Mouse (Mus musculus) myocyte (in vitro differentiated cells): ENCODE data around the gene Gm45717. TPM values are rescaled to one million over a fixed set of nuclear protein-coding genes. Genes with fewer than 3 reads are reported as not detected.

Source experiments
- H3K27me3 ChIP-seq: one replicate; pipeline ENCODE4 v1.6.1; 2011; ENCODE audit not compliant: control insufficient read depth, insufficient read depth, insufficient read length
- H3K36me3 ChIP-seq: one replicate; pipeline ENCODE4 v1.6.1; 2011; ENCODE audit not compliant: control insufficient read depth, insufficient read depth
- H3K4me2 ChIP-seq: one replicate; pipeline ENCODE4 v1.6.1; 2011; ENCODE audit warnings: low read depth, control low read depth
- H3K4me3 ChIP-seq: one replicate; pipeline ENCODE4 v1.5.1; 2011; ENCODE audit warnings: mild to moderate bottlenecking, control low read depth, moderate library complexity
- H3K79me2 ChIP-seq: one replicate; pipeline ENCODE4 v1.6.1; 2011; ENCODE audit not compliant: control insufficient read depth, insufficient read depth
- H3ac ChIP-seq: one replicate; pipeline ENCODE4 v1.6.1; 2011; ENCODE audit not compliant: control insufficient read depth, insufficient read length
- CEBPB ChIP-seq: IDR thresholded peaks from 2 replicates; pipeline ENCODE4 v1.6.1; 2011; ENCODE audit warnings: mild to moderate bottlenecking, moderate library complexity; ENCODE audit not compliant: poor library complexity, insufficient read depth, severe bottlenecking
- E2F4 ChIP-seq: IDR thresholded peaks from one replicate; pipeline ENCODE4 v1.6.1; 2011; ENCODE audit warnings: mild to moderate bottlenecking, control low read depth, moderate library complexity; ENCODE audit not compliant: insufficient read depth
- MAX ChIP-seq: IDR thresholded peaks from one replicate; pipeline ENCODE4 v1.6.1; 2011; ENCODE audit warnings: low read depth, mild to moderate bottlenecking, control low read depth
- MYOD1 ChIP-seq, 3 experiments: IDR thresholded peaks; one replicate each; pipeline ENCODE4 v1.6.1; 2011; ENCODE audit warnings: control low read depth in 2 of 3, low read depth in 2 of 3, mild to moderate bottlenecking in 2 of 3, moderate library complexity in 1 of 3; ENCODE audit not compliant: insufficient read length in 2 of 3, control insufficient read depth in 1 of 3
- MYOG ChIP-seq, 3 experiments: IDR thresholded peaks; one replicate each; pipeline ENCODE4 v1.6.1; 2011; ENCODE audit warnings: control low read depth in 2 of 3, low read depth in 2 of 3, mild to moderate bottlenecking in 2 of 3; ENCODE audit not compliant: insufficient read length in 2 of 3, control insufficient read depth in 1 of 3, insufficient read depth in 1 of 3
- POLR2A ChIP-seq: IDR thresholded peaks from one replicate; pipeline ENCODE4 v1.6.1; 2011; ENCODE audit warnings: low read depth, mild to moderate bottlenecking, control low read depth, moderate library complexity; ENCODE audit not compliant: insufficient read length
- POLR2AphosphoS2 ChIP-seq: IDR thresholded peaks from one replicate; pipeline ENCODE4 v1.6.1; 2011; ENCODE audit warnings: low read depth, control low read depth; ENCODE audit not compliant: insufficient read length
- REST ChIP-seq: IDR thresholded peaks from one replicate; pipeline ENCODE4 v1.6.1; 2011; ENCODE audit warnings: mild to moderate bottlenecking, control low read depth, moderate library complexity; ENCODE audit not compliant: insufficient read depth, insufficient read length
- SRF ChIP-seq: IDR thresholded peaks from one replicate; pipeline ENCODE4 v1.6.1; 2011; ENCODE audit warnings: low read depth; ENCODE audit not compliant: control insufficient read depth, insufficient read length
- TCF12 ChIP-seq: IDR thresholded peaks from one replicate; pipeline ENCODE4 v1.6.1; 2011; ENCODE audit warnings: mild to moderate bottlenecking, control low read depth; ENCODE audit not compliant: poor library complexity, insufficient read depth, severe bottlenecking
- TCF3 ChIP-seq: IDR thresholded peaks from one replicate; pipeline ENCODE4 v1.6.1; 2011; ENCODE audit warnings: low read depth, control low read depth; ENCODE audit not compliant: insufficient read length
- USF1 ChIP-seq: IDR thresholded peaks from one replicate; pipeline ENCODE4 v1.6.1; 2011; ENCODE audit warnings: low read depth, mild to moderate bottlenecking, control low read depth, moderate library complexity
- polyA plus RNA-seq: library from polyadenylated mRNA; unstranded; fragments of >200 nt; fragmentation: generic; extraction: Trizol; gene quantifications from one replicate; pipeline ENCODE4 v1.2.1, GENCODE M21; 2012; ENCODE audit warnings: missing spikeins

Gm45717 gene
- polyA plus RNA-seq, 1 experiment: 0.12 TPM

- Histone ChIP-seq H3K27me3 (no peaks in the 10 kb centered on the region), H3K36me3 (no peaks in the 10 kb centered on the region), H3K4me2 (no peak overlapping the region), H3K4me3 (no peak overlapping the region), H3ac (no peak overlapping the region), H3K79me2 (no peaks in the 10 kb centered on the region)
- no peak for TF ChIP-seq E2F4
- no peak for TF ChIP-seq POLR2AphosphoS2
- TF ChIP-seq POLR2A: no peak
- TF ChIP-seq REST: no peak
- no peak for TF ChIP-seq MYOG (IDR thresholded peaks at IDR 0.05; ENCODE audit: control insufficient read depth in 1 of 3, insufficient read depth in 1 of 3, insufficient read length in 2 of 3, low read depth in 2 of 3)
- TF ChIP-seq MYOD1 (IDR thresholded peaks at IDR 0.05; ENCODE audit: control insufficient read depth in 1 of 3, insufficient read length in 2 of 3, low read depth in 2 of 3): no peak
Observed at GRCm38 (mm10) chr7:140997817-140998216, 42.1 kb upstream of the Gm45717 start.

GRCm38 (mm10) chr7:140991117-140991689, 35.5 kb upstream of the Gm45717 start:
- Histone ChIP-seq H3K27me3 (no peaks in the 10 kb centered on the region), H3K79me2 (no peaks in the 10 kb centered on the region), H3K4me3 (no peak overlapping the region), H3ac (no peak overlapping the region), H3K36me3 (no peaks in the 10 kb centered on the region), H3K4me2 (no peak overlapping the region)
- no peak for TF ChIP-seq MYOD1 (IDR thresholded peaks at IDR 0.05; ENCODE audit: control insufficient read depth in 1 of 3, insufficient read length in 2 of 3, low read depth in 2 of 3)
- TF ChIP-seq MAX: no peak
- no peak for TF ChIP-seq E2F4
- TF ChIP-seq TCF12: no peak
- TF ChIP-seq USF1: no peak
- no peak for TF ChIP-seq POLR2AphosphoS2
- no peak for TF ChIP-seq CEBPB
- no peak for TF ChIP-seq REST
- TF ChIP-seq TCF3: no peak
- no peak for TF ChIP-seq POLR2A
- no peak for TF ChIP-seq MYOG (IDR thresholded peaks at IDR 0.05; ENCODE audit: control insufficient read depth in 1 of 3, insufficient read depth in 1 of 3, insufficient read length in 2 of 3, low read depth in 2 of 3)
- TF ChIP-seq SRF: no peak

- no peak for TF ChIP-seq MYOD1 (IDR thresholded peaks at IDR 0.05; ENCODE audit: control insufficient read depth in 1 of 3, insufficient read length in 2 of 3, low read depth in 2 of 3)
- TF ChIP-seq MAX: no peak
- TF ChIP-seq MYOG (IDR thresholded peaks at IDR 0.05; ENCODE audit: control insufficient read depth in 1 of 3, insufficient read depth in 1 of 3, insufficient read length in 2 of 3, low read depth in 2 of 3): no peak
- no peak for TF ChIP-seq USF1
- TF ChIP-seq CEBPB: no peak
- TF ChIP-seq POLR2A: no peak
- TF ChIP-seq POLR2AphosphoS2: no peak
- TF ChIP-seq TCF12: no peak
- TF ChIP-seq SRF: no peak
- no peak for TF ChIP-seq TCF3
- TF ChIP-seq E2F4: no peak
- no peak for TF ChIP-seq REST
- Histone ChIP-seq H3K36me3 (no peaks in the 10 kb centered on the region), H3K27me3 (no peaks in the 10 kb centered on the region), H3K79me2 (no peaks in the 10 kb centered on the region), H3K4me3 (no peak overlapping the region), H3ac (no peak overlapping the region), H3K4me2 (no peak overlapping the region)
Observed at GRCm38 (mm10) chr7:140990622-140991021, 34.9 kb upstream of the Gm45717 start.

GRCm38 (mm10) chr7:140990185-140990584, 34.4 kb upstream of the Gm45717 start:
- no peaks in the 10 kb centered on the region for H3K79me2 ChIP-seq
- no peak overlapping the region for H3K4me3 ChIP-seq
- H3K27me3 ChIP-seq: no peaks in the 10 kb centered on the region
- H3K4me2 ChIP-seq: no peak overlapping the region
- TF ChIP-seq TCF12 (no peak), CEBPB (no peak), MAX (no peak), REST (no peak), POLR2A (no peak), SRF (no peak), USF1 (no peak), TCF3 (no peak), E2F4 (no peak), MYOD1 (IDR thresholded peaks at IDR 0.05; ENCODE audit: control insufficient read depth in 1 of 3, insufficient read length in 2 of 3, low read depth in 2 of 3) (no peak), POLR2AphosphoS2 (no peak)
- no peak overlapping the region for H3ac ChIP-seq
- H3K36me3 ChIP-seq: no peaks in the 10 kb centered on the region

GRCm38 (mm10) chr7:140989022-140989421, 33.3 kb upstream of the Gm45717 start:
- Histone ChIP-seq H3ac (no peak overlapping the region), H3K4me2 (no peak overlapping the region), H3K79me2 (no peaks in the 10 kb centered on the region), H3K4me3 (no peak overlapping the region), H3K27me3 (no peaks in the 10 kb centered on the region), H3K36me3 (no peaks in the 10 kb centered on the region)
- TF ChIP-seq CEBPB (no peak), POLR2AphosphoS2 (no peak), TCF3 (no peak), TCF12 (no peak), MAX (no peak), E2F4 (no peak), MYOD1 (IDR thresholded peaks at IDR 0.05; ENCODE audit: control insufficient read depth in 1 of 3, insufficient read length in 2 of 3, low read depth in 2 of 3) (no peak), USF1 (no peak), POLR2A (no peak), MYOG (IDR thresholded peaks at IDR 0.05; ENCODE audit: control insufficient read depth in 1 of 3, insufficient read depth in 1 of 3, insufficient read length in 2 of 3, low read depth in 2 of 3) (no peak), REST (no peak), SRF (no peak)
